Mouse (Mus musculus): ENCODE measurements at regions not wholly inside any gene's neighbourhood (a gene's known extent, or its start where the extent isn't known, plus 50 kb on each side); places are given as distances from the start of the nearest gene placed in this dataset.

DNA sequence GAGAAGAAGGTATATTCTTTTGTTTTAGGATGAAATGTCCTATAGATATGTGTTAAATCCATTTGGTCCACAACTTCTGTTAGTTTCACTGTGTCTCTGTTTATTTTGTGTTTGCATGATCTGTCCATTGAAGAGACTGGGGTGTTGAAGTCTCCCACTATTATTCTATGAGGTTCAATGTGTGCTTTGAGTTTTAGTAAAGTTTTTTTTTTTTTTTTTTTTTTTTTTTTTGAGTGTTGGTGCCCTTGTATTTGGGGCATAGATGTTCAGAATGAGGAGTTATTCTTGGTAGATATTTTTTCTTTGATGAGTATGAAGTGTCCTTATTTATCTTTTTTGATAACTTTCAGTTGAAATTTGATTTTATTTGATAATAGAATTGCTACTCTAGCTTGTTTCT lies 301.4 kb upstream of the Tet2 start:
- no peak for DNase-seq (ENCODE audit: inconsistent ontology term)

DNA sequence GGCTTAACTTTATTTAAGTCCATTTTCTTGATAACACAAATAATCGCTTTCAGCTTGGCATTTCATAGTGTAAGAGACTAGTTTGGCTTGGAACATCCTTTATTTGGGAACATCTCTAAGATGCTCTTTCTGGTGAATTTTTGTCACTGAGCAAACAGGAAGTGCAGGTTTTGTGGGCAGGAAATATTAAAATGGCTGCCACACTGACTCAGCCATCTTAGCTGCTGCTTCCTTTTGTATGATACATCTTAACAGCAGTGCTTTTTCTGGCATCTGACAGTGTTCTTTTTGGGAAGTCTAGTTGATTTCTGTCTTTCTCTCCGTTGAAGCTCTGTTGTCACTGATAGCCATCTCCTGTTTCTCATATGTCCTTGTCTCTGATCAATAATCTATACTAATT lies 329.4 kb upstream of the Tet2 start:
- no peak for DNase-seq (ENCODE audit: inconsistent ontology term)

DNA sequence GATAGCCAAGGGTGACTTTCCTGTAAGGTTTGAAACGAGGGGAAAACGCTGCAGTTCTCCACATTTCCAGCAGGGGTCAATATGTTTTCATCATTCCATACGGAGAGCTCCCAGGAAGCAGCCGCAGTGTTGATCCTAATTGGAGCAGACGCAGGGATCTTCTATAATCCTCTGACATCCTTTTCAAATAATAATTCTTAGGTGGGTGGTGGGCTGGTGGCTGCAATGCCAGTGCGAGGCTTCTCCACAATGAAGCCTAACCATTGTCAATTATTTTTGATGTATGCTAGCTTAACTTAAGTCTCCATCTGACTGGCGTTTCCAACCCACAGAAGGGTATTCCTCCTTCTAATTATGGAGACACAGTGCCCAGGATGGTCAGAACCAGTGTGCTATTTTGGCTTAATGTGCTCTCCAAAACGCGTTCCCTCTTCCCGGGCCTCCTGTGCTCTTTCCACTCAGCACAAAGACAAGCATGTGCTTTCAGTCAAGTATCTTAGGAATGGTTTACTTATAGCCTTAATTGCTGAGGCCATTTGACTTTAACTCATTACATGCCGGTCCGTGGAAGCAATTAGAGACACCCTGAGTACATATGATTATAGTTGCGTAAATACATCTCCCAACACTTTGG lies 331.6 kb upstream of the Tet2 start:
- DNase-seq (ENCODE audit: inconsistent ontology term), result peak; percentile 84

DNA sequence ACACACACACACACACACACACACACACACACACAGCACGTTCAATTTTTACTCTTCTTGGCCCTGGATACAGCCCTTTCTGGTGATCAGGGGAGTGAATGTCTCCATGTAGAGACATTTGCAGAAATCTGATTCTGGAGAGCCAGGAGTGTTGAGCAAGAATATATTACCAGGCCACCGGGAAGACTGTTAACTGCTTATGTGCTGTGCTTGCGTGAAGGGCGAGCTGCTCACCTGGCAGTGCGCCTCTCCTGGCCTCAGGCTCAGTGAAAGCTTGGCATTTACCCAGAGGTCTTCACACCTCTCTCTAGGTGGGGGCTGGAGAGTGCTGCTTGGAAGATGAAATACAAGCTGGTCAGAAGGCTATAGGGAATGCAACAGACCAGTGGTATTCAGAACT lies 332.4 kb upstream of the Tet2 start:
- DNase-seq (ENCODE audit: inconsistent ontology term), result no peak

DNA sequence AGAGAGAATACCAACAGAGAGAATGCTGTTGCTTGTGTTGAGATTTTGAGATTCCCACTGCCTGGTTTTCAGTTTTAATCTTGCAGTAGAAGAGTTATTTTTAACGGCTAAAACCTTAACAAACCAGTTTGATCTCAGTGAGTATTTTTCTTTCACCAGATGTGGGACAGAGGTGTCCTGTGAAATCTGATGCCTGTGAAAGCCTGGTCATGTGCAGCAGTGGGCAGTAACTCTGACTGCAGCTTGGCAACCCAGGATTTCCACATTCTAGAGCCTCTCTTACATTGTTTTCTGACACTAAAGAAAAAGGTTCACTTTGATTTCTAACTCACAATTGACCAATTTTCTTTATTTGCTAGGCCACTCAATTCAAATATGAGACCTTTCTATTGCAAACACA lies 335.7 kb upstream of the Tet2 start:
- no peak for DNase-seq (ENCODE audit: inconsistent ontology term)

DNA sequence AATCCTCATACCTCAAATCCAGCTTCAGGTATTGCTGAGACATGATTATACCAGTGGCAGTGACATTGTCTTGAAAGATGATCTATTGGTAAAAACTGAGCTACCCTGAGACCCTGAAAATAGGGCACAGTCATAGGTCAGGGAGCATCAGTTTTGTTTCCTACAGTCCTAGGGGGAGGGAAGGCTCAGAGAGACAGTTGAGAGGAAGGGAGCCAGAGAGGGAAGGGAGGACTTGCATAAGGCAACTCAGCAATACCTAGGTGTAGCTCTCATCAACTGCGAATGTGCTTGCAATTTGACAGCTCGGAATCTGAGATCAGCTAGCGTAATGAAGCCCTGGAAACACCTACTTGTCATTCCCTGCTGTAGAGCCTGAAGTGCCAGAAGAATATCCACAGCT lies 334.4 kb upstream of the Cxxc4 start:
- no peak for DNase-seq (ENCODE audit: inconsistent ontology term)

DNA sequence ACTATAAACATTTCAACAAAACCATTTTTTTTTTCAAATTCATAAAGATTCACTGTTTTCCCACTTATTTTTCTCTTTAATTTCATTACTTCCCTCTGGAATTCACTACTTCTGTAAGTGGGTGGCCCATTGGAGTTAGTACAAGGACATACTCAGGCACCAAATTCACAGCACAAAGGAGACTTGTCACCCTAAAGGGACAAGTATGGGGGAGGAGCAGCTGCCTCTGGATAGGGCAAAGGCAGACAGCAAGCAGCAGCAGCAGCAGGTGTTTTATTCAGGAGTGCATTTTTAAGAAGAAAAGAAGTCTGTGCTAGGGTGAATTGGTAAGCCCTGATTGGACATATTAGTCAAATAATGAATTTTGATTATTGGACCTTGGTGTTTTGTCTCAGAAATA lies 314.1 kb upstream of the Cxxc4 start:
- DNase-seq (ENCODE audit: inconsistent ontology term), result no peak

DNA sequence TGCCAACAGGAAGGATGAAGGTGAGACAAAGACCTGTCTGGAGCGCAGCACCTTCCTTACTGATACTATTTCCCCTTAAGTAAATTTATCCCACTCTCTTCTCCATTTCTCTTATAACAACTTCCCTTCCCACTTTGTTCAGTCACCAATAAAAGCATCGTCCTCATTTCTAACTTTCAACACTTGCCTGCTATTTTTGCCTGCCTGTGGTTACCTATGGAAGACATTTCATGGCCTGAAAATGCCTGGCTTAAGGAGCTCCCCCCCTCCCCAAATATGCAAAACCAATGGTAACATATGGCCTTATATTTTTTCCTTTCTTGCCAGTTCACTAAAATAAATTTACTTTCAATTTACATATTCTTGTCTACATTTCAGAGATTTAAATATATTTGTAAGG lies 271.0 kb upstream of the Cxxc4 start:
- DNase-seq (ENCODE audit: inconsistent ontology term), result no peak

DNA sequence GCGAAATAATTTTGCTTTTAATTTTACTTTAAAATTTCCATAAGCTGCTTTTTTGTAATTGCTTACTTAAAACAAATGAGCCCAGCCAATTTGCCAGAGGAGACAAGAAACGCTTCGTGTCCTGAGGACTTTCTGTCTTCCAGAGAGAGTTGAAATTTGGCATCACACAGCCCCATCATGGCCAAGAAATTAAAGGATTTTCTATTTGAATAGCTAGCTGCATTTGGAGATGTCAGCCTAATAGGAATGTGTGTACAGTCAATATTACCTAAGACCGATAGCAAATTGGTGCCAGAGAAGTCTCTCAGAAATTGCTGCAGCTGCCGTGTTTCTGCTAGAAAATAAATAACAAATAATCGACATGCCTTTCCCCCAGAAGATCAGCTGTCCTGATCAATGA lies 268.1 kb upstream of the Cxxc4 start:
- DNase-seq (ENCODE audit: inconsistent ontology term), result peak; percentile 23

DNA sequence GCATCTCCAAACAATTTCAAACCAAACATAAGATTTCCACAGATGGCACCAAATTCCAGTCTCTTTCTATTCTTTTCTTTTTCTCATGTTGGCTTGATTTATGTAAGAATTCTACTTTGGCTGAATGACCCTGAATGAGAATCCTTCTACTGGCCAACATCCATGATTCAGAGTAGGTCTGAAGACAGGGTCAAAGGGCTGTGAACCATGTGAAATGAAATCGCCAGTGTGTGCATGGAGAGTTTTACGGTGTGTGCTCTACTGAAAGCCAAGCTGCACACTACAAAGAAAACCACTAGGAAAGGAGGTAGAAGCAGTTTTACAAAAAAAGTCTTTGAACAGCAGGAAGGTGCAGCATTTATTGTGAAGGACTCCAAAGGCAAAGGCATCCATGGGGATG lies 263.5 kb upstream of the Cxxc4 start:
- DNase-seq (ENCODE audit: inconsistent ontology term), result peak; percentile 43

DNA sequence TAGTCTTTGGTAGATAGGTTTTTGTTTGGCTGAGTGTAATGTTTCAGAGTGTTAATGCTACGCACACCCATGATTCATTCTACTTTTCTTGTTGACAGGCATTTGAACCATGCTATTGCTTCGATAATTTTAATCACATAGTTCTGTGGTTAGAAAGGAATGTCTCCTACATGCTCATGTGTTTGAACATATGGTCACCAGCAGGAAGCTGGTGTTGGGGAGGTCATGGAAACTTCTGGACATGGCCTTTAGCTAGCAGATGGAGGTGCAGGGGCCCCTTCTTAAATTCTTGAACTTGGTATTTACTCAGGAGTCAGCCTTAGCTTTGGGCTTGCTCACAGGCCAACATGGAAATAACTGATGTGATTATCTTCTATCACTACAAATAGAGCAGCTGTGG lies 248.6 kb upstream of the Cxxc4 start:
- no peak for DNase-seq (ENCODE audit: inconsistent ontology term)

DNA sequence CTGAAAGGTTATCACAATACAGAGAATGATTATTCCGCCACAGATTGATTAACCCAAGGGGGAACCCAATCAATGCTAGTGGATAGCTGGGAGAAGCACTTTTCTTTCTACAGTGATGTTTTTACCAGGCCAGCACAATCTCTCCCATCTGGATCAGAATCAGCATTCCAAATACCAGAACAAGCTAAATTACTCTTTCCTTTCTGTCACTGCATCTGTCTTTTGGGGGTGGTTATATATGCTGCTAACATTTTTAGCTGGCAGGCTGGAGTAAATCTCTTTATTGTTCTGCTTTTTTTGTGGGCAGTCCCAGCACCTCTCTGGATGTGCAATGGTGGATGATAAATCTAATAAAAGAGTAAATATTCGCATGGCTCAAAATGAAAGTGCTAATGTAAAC lies 242.3 kb upstream of the Cxxc4 start:
- DNase-seq (ENCODE audit: inconsistent ontology term), result no peak

DNA sequence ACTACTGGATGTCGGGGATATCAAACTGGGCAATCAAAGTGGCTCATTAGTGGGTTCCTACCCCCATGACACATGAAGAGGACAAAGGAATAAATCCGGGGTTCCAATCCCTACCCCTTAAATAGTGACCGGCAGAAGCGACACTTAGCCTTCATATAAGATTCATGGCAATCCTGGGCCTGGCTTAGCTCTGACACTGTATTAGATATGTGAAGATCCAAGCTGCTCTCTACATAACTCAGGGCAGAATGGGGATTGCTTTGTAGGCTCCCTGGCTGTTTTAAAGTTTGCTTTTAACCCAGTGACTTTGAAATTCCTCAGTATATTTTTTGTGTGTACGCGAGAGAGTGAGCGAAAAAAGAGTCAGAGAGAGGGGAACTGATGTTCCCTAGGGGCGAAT lies 236.3 kb upstream of the Cxxc4 start:
- no peak for DNase-seq (ENCODE audit: inconsistent ontology term)

DNA sequence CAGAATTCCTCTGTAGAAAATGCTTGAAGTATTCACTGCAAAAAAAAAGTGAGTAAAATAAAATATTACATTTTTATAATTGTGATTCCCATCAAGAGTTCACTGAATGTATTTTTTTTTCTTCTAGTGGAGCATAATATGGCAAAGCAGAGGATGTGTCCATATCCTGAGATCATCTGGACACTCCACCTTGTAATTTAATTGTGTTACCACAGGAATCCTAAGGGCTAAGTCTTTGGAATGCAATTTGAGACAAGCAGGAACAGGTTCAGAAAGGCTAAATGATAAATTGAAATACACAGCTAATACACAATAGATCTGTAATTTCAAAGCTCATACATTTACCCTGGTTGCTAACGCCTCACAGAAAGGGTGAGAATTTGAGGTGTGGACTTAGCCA lies 235.7 kb upstream of the Cxxc4 start:
- no peak for DNase-seq (ENCODE audit: inconsistent ontology term)

DNA sequence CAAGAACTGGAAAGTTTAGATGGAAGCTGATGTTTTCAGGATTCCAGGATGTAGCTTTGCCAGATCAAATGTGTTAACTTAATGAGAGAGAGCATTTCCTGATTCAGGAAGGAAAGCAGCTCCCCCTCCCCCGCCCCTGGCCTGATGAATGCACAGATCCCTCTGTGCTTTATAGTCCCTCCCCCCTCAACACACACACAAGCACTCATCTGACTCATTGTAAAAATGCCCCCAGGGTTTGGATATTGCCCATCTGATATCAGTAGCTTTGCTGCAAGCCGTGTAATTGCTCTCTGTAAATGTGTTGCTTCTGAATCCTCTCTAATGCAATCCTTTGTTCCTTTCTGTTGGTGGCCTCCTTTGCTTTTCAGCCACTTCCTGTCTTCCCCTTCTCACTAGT lies 221.5 kb upstream of the Cxxc4 start:
- peak; percentile 65 for DNase-seq (ENCODE audit: inconsistent ontology term)

DNA sequence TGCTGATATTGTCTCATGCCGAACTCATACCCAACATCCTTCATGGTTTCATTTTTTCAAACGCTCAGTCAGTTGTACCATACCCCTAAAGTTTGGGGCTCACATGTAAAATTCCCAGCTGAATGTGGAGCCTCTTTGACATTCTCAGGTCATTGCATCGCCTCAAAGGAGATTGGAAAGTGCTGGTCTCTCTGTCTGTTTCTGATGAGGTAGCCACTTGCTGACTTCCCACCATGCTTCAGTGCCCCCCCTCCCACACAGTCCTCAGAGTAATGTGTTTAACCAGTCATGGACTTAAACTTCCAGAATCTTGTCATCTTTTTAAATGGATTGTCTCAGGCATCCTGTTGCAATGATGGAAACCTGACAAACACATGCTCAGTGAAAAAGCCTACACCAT lies 220.9 kb upstream of the Cxxc4 start:
- no peak for DNase-seq (ENCODE audit: inconsistent ontology term)

DNA sequence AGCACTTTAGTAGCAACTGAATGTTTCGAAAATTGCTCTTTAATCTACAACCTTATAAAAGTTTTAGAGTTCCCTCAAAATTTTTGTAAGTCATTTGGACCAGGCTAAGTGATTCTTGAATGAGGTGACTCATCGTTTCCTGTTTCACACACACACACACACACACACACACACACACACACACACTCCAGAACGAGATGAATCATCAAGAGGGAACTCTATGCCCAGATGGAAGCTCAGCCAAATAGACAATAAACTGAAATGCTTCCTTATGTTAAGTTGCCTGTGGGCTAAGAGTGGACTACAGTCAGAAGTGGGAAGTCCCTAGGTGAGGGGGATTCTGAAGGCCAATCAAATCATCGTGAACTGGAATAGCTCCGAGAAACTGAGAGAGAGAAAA lies 202.4 kb upstream of the Cxxc4 start:
- DNase-seq (ENCODE audit: inconsistent ontology term), result peak; percentile 86

DNA sequence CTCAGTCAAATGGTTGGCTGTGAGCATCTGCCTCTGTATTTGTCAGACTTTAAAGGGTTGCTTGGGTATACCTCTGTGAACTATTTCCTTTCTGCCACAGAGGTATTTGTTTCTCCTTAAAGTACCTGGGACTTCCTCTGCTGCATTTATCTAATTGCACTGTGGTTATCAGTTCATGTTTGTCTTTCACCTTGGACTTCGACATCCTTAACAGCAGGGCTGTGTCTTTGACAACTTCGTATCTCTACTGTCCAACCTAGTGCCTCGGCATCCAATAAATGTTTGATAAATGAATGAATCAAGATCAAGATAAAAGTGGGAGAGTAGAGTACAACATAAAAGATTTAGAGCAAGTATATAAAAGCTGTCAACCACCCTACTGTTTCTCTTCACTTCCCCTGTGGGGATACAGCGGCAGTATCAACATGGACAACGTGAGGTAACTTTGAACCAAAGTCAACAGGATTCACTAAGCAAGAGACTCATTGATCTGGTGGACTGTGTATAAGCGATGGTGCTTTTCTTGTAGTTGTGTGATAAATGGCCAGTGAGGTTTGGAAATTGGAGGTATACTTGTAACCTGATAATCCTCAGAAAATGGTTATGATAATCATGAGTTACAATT lies 199.9 kb upstream of the Cxxc4 start:
- DNase-seq (ENCODE audit: inconsistent ontology term), result no peak

DNA sequence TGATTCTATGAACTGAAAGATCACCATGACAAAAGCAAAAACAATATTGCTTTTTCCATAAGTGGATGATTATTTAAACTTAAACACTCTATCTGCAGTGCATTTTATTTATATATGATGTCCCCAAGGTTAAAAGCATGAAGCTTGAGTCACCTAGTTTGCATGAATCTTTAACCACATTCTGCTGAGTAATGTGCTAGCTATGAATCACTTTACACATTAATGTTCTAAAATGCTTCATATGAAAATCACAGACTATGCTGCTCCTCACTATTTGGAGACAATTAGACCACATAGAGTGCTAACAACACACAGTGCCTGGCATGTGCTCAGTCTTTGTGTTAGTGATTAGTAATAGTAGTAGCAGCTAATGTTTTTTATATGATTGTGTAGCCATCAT lies 185.6 kb upstream of the Cxxc4 start:
- peak; percentile 2 for DNase-seq (ENCODE audit: inconsistent ontology term)

DNA sequence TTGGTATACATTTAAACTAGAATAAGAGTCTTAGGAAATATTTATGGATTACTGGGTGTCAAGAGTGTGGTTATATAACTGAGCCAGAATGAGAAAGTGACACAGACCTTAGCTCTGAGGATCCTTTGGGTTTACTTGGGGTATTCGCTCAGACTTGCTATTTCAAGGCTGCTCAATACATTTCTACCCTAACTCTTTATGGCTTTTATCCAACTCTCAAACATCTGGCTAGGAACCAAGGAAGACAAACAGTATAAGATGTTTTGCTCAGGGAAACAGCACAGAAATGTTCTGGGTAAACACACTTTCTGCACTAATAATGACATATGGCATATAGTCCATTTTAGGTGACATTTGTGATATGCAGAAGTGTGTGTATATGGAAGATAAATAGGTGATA lies 153.8 kb upstream of the Cxxc4 start:
- no peak for DNase-seq (ENCODE audit: inconsistent ontology term)

DNA sequence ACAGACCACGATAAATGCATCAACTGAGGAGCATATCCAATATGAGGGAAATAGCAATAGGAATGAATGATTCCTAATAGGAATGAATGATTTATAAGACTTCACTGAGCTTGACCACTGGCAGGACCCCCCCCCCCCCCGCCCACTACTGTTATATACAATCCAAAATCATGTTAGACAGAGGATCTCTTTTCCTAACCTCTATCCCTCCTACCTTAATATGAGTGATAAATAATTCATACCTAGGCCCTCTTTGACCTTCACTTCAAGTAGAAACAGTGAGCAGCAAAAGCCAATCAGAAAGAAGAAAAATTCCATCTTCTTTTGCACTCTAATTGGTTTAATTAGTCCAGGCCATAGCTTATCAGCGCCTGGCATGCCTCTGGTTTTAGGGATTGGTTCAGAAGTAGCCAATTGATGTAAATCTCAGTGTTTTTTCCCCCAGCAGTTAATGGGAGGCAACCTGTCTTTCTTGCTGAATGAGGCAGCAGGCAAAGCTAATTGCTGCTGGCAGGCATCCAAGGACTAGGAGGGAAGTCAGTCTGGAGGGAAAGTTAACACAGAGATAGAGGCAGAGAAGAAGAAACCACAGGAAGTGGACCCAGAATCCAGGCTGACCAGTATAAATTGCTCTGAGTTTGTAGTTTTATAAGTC lies 136.7 kb upstream of the Cxxc4 start:
- peak; percentile 77 for DNase-seq (ENCODE audit: inconsistent ontology term)

DNA sequence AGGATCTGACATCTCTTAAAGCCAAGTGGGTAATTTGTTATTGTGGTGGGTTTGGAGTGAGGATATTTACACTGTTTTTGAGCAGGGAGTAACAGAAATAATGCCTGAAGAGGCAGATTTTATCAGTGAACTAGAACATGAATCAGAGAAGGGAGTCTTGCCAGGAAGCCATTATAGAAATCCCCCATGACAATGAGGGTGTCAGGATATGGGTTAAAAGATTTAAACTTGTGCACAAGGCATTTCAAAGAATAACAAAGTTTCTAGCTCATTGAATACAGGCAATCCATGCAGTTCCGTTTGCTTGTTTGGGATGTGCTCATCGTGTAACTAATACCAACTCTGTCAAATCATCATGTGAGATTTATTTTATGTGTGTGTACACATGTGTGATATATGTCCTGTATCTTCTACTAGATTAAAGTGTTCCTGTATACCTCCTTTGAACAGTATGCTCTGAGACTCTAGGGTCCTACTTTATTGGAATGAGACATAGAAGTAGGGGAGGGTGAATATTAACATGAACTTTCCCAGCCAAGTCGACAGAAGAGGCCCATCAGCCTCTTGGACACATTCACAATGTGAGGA lies 134.0 kb upstream of the Cxxc4 start:
- DNase-seq (ENCODE audit: inconsistent ontology term), result no peak

DNA sequence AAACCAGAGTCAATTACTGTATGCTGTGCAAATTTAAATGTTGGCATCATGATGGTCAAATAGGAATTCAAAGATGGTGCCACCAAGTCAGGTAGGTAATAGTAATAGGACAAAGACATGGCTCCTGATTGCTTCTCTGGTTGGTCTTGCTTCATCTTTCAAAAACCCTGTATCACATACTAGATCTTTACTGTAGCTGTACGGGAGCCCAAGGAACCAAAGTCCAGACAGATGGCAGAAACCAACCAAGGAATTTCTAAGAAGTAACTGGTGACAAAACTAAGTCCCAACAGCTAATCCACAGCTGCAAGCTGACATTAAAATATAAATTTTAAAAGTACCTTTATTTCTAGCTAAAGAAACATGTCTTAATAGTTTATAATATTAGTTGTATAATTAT lies 131.7 kb upstream of the Cxxc4 start:
- DNase-seq (ENCODE audit: inconsistent ontology term), result no peak
